Mouse (Mus musculus): ENCODE data around the gene Dpf3. TPM values are rescaled to one million over a fixed set of nuclear protein-coding genes. Genes with fewer than 3 reads are reported as not detected.
A peak's percentile ranks its signal among the peaks of the same experiment; 100 is the strongest.

Dpf3 gene
- total and polyA plus RNA-seq, 2 experiments from 2014 or later: 8.1 to 15.3 TPM

GRCm38 (mm10) chr12:83517580-83517979 lies 30.1 kb upstream of the Dpf3 start:
- H3K9ac ChIP-seq: no peak overlapping the region
- no peaks in the 10 kb centered on the region for H3K9me3 ChIP-seq (ENCODE audit: low read length)
- H3K4me1 ChIP-seq (ENCODE audit: insufficient read depth): peaks cover 19% of the 10 kb centered on the region; the same call in 1 of the 2 replicates
- TF ChIP-seq CTCF (IDR thresholded peaks at IDR 0.05; ENCODE audit: low read depth): no peak
- H3K36me3 ChIP-seq (ENCODE audit: insufficient read depth): no peaks in the 10 kb centered on the region
- H3K4me3 ChIP-seq (ENCODE audit: low read depth, low read length): no peak overlapping the region
- DNase-seq: no peak
- no peak for ATAC-seq
- no peak overlapping the region for H3K4me2 ChIP-seq (ENCODE audit: low read depth)
- 87% methylated on average over 3 of the region's 3 CpGs for WGBS
- H3K27me3 ChIP-seq (ENCODE audit: insufficient read depth, low read length): no peaks in the 10 kb centered on the region
- H3K27ac ChIP-seq (ENCODE audit: low read depth, low read length): no peak overlapping the region

DNA sequence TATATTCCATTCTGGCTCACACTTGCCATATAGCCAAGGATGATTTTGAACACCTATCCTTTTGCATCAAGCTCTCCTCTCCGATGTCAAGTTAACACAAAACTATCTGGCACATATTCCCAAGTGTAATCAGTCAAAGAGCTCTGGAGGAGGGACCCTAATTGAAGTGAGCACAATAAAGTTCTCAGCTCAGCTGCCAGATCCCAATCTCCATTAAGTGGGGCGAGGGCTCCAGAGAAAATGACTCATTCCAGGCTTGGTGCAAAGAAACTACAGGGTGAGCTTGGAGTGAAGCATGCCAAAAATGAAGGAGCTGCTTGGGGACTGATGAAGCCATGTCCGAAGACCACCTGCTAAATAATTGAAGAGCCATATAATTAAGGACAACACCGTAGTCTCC lies 26.7 kb upstream of the Dpf3 start:
- 23% methylated on average over 4 of the region's 4 CpGs for WGBS
- H3K9me3 ChIP-seq (ENCODE audit: low read length): no peaks in the 10 kb centered on the region
- H3K4me2 ChIP-seq (ENCODE audit: low read depth): no peak overlapping the region
- H3K27ac ChIP-seq (ENCODE audit: low read depth, low read length): no peak overlapping the region
- H3K9ac ChIP-seq: no peak overlapping the region
- no peaks in the 10 kb centered on the region for H3K27me3 ChIP-seq (ENCODE audit: insufficient read depth, low read length)
- H3K4me3 ChIP-seq (ENCODE audit: low read depth, low read length): no peak overlapping the region
- DNase-seq (no peak), ATAC-seq (peak; percentile 43; the same call in 1 of the 2 replicates)
- H3K4me1 ChIP-seq (ENCODE audit: insufficient read depth): 0 out of 2 replicates have a peak, but pooled peaks cover 9% of the 10 kb centered on the region
- no peak for TF ChIP-seq CTCF (IDR thresholded peaks at IDR 0.05; ENCODE audit: low read depth)
- H3K36me3 ChIP-seq (ENCODE audit: insufficient read depth): no peaks in the 10 kb centered on the region

DNA sequence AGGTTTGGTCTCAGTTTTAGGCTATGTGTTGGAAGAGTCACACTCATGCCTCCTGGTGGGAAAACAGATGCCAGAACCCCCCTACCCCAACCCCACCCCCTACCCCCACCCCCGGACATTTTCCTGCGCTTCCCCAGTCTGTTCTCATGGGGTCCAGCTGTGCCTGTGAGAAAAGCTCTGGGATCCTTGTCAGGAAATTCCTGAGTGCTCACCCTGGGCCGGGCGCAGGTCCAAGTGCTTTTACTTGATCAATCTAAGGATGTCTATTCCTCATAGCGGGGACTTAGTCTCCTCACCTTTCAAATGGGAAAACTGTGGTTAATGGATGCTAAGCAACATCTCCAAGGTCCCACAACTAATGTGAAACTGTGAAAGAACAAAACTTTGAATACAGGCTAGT lies 25.7 kb upstream of the Dpf3 start:
- Histone ChIP-seq H3K9me3 (ENCODE audit: low read length) (no peaks in the 10 kb centered on the region), H3K4me1 (ENCODE audit: insufficient read depth) (0 out of 2 replicates have a peak, but pooled peaks cover 9% of the 10 kb centered on the region), H3K27ac (ENCODE audit: low read depth, low read length) (no peak overlapping the region), H3K36me3 (ENCODE audit: insufficient read depth) (no peaks in the 10 kb centered on the region), H3K4me3 (ENCODE audit: low read depth, low read length) (no peak overlapping the region), H3K4me2 (ENCODE audit: low read depth) (no peak overlapping the region), H3K9ac (no peak overlapping the region), H3K27me3 (ENCODE audit: insufficient read depth, low read length) (no peaks in the 10 kb centered on the region)
- no peak for DNase-seq
- peak; percentile 40; the same call in 1 of the 2 replicates for ATAC-seq
- TF ChIP-seq CTCF (IDR thresholded peaks at IDR 0.05; ENCODE audit: low read depth): no peak
- WGBS: 20% methylated on average over 5 of the region's 5 CpGs

DNA sequence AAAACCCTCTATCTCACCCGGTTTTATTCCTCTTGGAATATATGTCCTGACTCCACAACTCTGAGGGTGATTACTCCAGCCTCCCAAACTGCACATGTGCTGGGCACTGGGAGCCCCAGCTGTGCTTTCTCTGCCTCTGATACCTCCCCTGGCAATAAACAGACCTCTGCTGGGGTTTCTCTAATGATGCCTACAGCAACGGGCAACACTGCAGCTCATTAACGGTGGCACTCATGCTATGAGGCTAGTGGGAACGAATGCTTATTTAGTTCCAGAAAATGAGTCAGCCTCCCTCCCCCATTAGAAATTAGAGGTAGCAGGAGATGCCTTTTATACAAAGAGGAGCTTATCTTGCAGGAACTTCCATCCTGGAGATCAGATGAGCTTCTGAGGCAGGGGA lies 25.3 kb upstream of the Dpf3 start:
- 11% methylated on average over 4 of the region's 4 CpGs for WGBS
- peak; percentile 55 for ATAC-seq
- no peak for TF ChIP-seq CTCF (IDR thresholded peaks at IDR 0.05; ENCODE audit: low read depth)
- DNase-seq: no peak
- no peaks in the 10 kb centered on the region for H3K27me3 ChIP-seq (ENCODE audit: insufficient read depth, low read length)
- no peaks in the 10 kb centered on the region for H3K36me3 ChIP-seq (ENCODE audit: insufficient read depth)
- H3K9me3 ChIP-seq (ENCODE audit: low read length): no peaks in the 10 kb centered on the region
- H3K4me2 ChIP-seq (ENCODE audit: low read depth): no peak overlapping the region
- 0 out of 2 replicates have a peak, but pooled peaks cover 9% of the 10 kb centered on the region for H3K4me1 ChIP-seq (ENCODE audit: insufficient read depth)
- H3K4me3 ChIP-seq (ENCODE audit: low read depth, low read length): no peak overlapping the region
- no peak overlapping the region for H3K9ac ChIP-seq
- no peak overlapping the region for H3K27ac ChIP-seq (ENCODE audit: low read depth, low read length)

GRCm38 (mm10) chr12:83510586-83510985 lies 23.1 kb upstream of the Dpf3 start:
- 84% methylated on average over 5 of the region's 5 CpGs for WGBS
- no peaks in the 10 kb centered on the region for H3K36me3 ChIP-seq (ENCODE audit: insufficient read depth)
- H3K4me2 ChIP-seq (ENCODE audit: low read depth): no peak overlapping the region
- TF ChIP-seq CTCF (IDR thresholded peaks at IDR 0.05; ENCODE audit: low read depth): no peak
- DNase-seq (no peak), ATAC-seq (no peak)
- H3K4me3 ChIP-seq (ENCODE audit: low read depth, low read length): no peak overlapping the region
- 0 out of 2 replicates have a peak, but pooled peaks cover 9% of the 10 kb centered on the region for H3K4me1 ChIP-seq (ENCODE audit: insufficient read depth)
- H3K27ac ChIP-seq (ENCODE audit: low read depth, low read length): no peak overlapping the region
- H3K27me3 ChIP-seq (ENCODE audit: insufficient read depth, low read length): no peaks in the 10 kb centered on the region
- no peak overlapping the region for H3K9ac ChIP-seq
- H3K9me3 ChIP-seq (ENCODE audit: low read length): no peaks in the 10 kb centered on the region

DNA sequence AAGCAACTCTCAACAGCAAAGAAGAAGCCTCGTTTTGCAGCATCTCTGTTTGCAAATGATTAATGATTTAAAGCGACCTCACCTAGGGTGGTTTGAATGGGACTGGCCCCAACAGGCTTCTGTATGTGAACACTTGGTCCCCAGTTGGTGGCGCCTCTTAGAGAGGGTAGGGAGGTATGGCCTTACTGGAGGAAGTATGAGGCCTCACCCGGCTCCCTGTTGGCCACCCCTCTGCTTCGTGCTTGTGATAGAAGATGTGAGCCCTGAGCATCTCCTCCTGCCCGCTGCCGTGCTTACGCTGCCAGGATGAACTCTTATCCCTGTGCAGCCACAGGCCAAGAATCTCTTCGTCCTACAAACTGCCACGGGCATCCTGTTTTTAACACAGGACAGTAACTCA lies 19.0 kb upstream of the Dpf3 start:
- Histone ChIP-seq H3K4me3 (ENCODE audit: low read depth, low read length) (no peak overlapping the region), H3K36me3 (ENCODE audit: insufficient read depth) (no peaks in the 10 kb centered on the region), H3K9ac (no peak overlapping the region), H3K9me3 (ENCODE audit: low read length) (no peaks in the 10 kb centered on the region), H3K27ac (ENCODE audit: low read depth, low read length) (no peak overlapping the region), H3K27me3 (ENCODE audit: insufficient read depth, low read length) (no peaks in the 10 kb centered on the region), H3K4me1 (ENCODE audit: insufficient read depth) (no peaks in the 10 kb centered on the region), H3K4me2 (ENCODE audit: low read depth) (no peak overlapping the region)
- DNase-seq (no peak), ATAC-seq (no peak)
- no peak for TF ChIP-seq CTCF (IDR thresholded peaks at IDR 0.05; ENCODE audit: low read depth)
- WGBS: 84% methylated on average over 10 of the region's 10 CpGs

- 7% methylated on average over 9 of the region's 9 CpGs for WGBS
- Histone ChIP-seq H3K36me3 (ENCODE audit: insufficient read depth) (no peaks in the 10 kb centered on the region), H3K9me3 (ENCODE audit: low read length) (no peaks in the 10 kb centered on the region), H3K27me3 (ENCODE audit: insufficient read depth, low read length) (no peaks in the 10 kb centered on the region), H3K9ac (no peak overlapping the region), H3K4me2 (ENCODE audit: low read depth) (no peak overlapping the region), H3K27ac (ENCODE audit: low read depth, low read length) (no peak overlapping the region), H3K4me3 (ENCODE audit: low read depth, low read length) (no peak overlapping the region), H3K4me1 (ENCODE audit: insufficient read depth) (no peaks in the 10 kb centered on the region)
- ATAC-seq (peak; percentile 50), DNase-seq (peak; percentile 91)
- TF ChIP-seq CTCF (IDR thresholded peaks at IDR 0.05; ENCODE audit: low read depth): peak; percentile 88
These were observed 14.7 kb upstream of the Dpf3 start for GRCm38 (mm10) chr12:83502190-83502589.
